Mouse (Mus musculus) heart, postnatal 36 days (tissue): Measurements from ENCODE around the gene Tgfb3. TPM values are rescaled to one million over a fixed set of nuclear protein-coding genes. Genes with fewer than 3 reads are reported as not detected.

Experiments used
- DNase-seq, 2 experiments: peaks; one replicate each; pipeline ENCODE4 v3.0.0; 2021 to 2022
- intact Hi-C: fragments of 180-260 bp; cut with DNase I; formaldehyde crosslinking; loops from one replicate; pipeline ENCODE4 v1.15.1; 2025
- total RNA-seq, 2 experiments: library from RNA; stranded (reverse); gene quantifications; 2 replicates each; pipeline ENCODE4 v1.2.3; 2021

The Tgfb3 gene
- total RNA-seq, 2 experiments from 2014 or later = 14.4 to 15.2 TPM

DNA sequence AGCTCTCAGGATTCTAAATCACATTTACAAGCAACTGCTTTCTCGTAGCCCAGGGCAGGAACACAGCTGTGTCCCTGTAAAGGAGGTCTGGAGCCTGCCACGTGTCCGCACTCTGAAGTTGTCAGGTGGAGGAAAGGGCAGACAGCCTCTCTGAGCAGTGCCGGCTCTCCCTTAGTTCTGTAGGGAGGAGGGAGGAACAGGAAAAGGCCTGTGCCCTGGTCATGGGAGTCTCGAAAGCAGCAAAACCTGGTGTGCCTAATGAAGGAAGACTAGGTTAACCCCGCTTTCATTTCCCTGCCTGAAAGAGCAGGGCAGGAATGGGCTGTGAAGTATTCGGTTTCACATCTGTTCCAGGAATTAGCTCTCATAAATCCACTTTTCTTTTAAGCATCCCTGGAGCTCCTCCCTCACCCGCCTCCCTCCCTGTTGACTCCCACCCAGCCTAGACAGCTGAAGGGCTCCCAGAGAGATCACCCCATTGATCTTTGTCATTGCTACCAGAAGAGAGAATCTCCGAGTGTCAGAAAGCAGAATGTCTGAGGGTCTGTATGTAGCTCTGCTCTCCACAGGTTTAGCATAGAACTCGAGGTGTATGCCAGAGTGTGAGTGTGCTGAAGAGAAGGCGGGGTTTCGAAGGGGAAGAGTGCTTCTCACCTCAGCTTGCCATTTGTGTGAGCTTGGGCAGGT is 41.5 kb downstream of the Tgfb3 start:
- intact Hi-C loops = no loop called here

DNA sequence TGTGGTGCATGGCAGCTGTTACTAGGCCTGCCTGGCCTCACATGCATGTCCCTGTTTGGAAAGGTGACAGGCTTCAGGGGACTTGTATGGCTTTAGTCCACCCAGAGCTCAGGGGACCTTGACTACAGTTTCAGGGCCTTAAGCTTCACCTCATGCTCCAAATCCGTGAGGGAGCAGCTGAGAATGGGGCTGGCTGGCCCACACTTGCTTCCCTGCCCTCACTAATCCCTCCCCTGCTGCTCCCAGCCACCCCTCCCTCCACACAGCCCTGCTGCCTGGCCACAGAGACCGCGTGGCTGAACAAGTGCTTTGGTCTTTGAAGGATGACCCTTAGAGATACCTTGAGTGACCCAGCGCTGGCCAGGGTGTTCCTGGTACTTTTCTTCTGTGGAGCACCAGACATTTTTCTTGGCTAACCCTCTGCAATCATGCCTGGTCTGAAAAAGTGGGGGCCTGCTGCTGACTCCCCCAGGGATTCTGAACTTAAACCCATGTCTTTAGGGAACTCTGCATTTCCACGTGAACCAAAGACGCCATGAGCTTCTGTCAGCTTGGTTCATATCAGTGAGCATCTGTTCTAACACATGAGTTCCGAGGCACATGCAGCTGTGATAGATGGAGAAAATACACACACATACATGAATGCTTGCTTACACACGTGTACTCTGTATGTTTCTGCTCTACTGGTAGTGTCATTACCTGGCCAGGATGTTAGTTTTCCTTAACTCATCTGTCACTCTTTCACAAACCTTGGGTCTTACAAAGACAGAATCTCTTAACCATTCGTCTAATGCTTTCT is 42.3 kb downstream of the Tgfb3 start:
- intact Hi-C loops = no loop called here
- no peak for DNase-seq

More for the DNA sequence above, 41.5 kb downstream of the Tgfb3 start:
- no peak for DNase-seq

DNA sequence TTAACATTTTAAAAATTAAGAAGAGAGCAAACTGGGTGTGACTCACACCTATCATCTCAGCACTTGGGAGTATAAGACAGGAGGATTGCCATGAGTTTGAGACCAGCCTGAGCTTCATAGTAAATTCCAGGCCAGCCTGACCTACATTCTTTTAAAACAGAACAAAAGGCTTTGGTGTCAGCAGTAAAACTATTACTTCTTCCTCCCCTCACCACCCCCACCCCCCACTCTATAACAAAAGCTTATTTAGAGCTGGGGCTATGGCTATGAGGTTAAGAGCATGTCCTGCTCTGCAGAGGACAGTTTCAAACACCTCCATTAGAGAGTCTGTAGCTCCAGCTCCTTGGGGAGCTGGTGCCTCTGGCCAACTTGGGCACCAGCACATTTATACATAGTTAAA is 43.3 kb downstream of the Tgfb3 start:
- DNase-seq = no peak
- intact Hi-C loops = no loop called here

DNA sequence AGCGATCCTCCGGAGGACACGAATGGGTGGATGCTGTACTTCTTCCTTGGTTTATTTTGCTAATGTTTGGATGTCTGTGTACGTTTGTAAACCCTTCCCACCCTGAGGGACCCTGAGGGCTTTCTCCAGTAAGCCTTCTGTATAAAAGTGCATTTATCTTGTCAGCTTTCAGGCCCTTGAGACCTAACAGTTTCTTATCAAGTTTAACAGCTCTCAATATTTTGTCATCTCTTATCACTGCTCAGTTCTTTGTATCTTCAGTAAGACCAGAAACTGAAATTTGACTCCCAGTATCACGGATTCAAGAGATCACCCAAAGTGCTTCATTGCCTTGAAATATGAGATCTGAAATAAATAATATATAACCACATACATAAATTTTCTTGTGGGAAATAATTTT is 47.9 kb downstream of the Tgfb3 start:
- no peak for DNase-seq
- intact Hi-C loops = no loop called here

DNA sequence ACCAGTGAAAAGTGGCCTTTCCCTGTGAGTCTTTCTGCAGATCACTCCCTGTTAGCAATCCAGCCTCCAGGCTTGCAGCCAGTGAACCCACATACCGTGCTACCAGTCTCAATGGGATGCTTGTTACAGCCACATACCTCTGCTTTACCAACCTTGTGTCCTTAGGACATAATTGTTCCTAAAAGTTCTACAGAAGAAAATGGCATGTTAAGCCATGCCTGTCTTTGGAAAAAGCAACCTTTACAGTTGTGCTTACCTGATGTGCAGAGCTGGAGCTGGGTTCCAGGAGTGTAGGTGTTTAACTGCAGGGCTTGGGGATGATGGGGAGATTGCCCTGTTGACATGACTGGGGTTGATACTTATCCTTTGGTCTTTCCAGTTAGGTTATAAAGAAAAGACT is 51.1 kb downstream of the Tgfb3 start:
- no peak for DNase-seq
- intact Hi-C loops = no loop called here

DNA sequence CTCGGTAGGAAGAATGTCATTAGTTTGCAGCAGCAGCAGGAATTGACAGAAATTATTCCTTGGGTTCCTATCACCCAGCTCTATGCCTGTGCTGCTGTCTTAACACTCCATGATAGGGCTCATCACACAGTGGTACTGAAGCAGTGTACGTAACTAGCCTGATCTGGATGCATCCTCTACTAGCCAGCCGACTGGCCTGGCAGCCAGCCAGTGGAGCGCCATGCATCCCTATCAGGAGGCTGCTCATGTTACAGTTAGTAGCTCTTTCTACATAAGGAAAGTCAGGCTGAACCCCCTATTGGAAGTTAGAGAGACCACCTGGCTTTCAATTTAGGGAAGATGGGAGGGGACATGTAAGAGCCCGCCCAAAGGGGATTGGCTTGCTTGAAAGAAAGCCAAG is 51.8 kb downstream of the Tgfb3 start:
- DNase-seq = no peak

DNA sequence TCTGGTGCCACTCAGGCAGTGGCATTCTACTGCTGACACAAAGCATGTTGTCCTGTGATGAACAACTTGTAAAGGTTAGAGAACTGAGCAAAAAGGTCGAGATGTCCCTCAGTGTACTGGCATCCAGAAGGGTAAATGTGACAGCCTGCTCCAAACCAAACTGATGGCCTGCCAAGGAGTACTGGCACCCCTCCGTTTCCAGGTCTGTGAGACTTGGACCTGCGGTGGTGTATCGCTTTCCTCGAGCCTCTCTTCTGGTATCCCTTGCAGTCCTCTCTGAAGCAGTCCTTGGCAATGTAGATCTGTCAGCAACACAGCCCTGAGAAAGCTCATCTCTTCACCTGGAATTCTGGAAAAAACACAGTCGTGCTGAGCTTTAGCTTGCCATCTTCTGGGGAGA is 53.4 kb downstream of the Tgfb3 start:
- no peak for DNase-seq
- intact Hi-C loops = no loop called here

More for the DNA sequence above, 51.8 kb downstream of the Tgfb3 start:
- intact Hi-C loops = no loop called here

DNA sequence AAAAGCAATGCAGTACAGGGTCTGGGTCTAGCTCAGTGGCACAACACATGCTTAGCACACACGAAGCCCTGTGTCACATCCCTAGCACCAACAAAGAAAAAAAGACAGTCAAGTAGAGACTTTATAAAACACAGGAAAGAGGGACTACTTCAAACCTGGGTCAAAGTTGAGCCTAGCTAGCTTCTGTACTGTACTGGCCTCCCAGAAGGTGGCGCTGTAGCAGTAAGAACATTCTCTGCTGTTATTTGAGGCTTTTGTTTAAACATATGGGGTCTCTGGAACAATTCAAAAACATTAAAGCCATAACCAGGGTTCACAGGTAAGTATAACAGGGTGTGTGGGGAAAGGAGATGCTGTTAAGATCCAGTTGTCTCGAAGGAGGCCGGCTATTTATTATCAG is 54.4 kb downstream of the Tgfb3 start:
- peak; percentile 44 to 59 for DNase-seq
- intact Hi-C loops = loop anchor here (1.0 to 5.0 kb wide), 2 partner anchors 55 to 157 kb away; partner anchors contain the start of gene Tgfb3

DNA sequence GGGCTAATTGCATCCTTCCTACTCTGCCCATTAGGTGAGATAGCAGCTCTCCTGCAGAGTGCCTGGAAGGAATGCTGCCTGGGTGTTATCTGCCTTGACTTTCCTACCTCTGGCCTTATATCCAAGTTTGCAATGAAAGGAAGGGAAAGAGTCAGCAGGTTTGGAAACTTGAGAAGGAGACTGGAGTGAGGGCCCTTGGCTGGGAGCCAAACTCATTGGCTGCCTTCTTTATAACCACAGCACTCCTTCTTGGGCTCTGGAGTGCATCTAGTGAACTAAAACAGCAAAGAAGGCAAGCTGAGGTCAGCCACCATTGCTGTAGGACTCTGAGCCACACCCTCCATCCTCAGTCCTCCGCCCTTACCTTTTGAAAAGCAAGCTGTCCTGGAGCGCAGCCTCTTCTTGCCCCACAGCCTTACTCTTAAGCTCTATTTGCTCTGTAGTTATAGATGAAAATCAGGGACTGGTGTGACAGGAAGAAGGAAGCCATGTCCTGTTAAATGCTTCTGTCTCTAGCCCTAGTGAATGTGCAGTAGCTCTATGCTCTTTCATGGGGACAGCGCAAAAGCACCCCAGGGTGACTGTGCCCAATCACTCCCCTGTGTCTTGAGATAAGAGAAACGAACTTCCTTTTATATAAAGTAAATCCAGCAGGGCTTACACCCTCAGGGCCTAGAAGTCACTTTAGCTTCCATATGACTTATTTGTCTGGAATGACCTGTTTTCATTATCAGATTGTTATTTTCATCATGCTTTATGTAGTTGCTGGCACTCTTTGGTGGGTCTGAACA is 55.6 kb downstream of the Tgfb3 start:
- intact Hi-C loops = loop anchor here (5.0 kb wide), 1 partner anchor 156 kb away; no protein-coding TSS in a partner anchor
- DNase-seq = no peak

- DNase-seq = no peak
- intact Hi-C loops = loop anchor here (5.0 kb wide), 1 partner anchor 155 kb away; no protein-coding TSS in a partner anchor
Measured at GRCm38 (mm10) chr12:86022282-86022984, 56.4 kb downstream of the Tgfb3 start.

DNA sequence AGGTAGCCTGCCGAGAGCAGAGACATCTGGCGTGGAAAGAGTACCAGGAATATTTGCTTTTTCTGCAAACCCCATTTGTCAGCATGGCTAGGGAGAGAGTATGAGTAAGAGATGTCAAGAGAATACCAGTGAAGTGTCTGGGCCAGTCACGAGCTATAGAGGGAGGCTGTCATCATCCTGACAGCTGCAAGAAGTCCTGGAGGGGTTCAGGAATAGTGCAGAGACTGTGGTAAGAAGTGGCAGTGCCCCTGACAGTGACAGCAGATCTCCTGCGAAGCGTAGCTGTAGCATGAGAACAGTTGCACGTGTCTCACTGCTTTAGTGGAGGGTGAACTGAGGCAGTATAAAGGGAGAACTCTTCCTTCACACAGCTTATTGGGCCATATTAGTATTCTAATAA is 57.3 kb downstream of the Tgfb3 start:
- intact Hi-C loops = loop anchor here (5.0 kb wide), 1 partner anchor 154 kb away; no protein-coding TSS in a partner anchor

GRCm38 (mm10) chr12:86017360-86017759 is 61.5 kb downstream of the Tgfb3 start:
- intact Hi-C loops = no loop called here
- no peak for DNase-seq

More for the DNA sequence above, 57.3 kb downstream of the Tgfb3 start:
- no peak for DNase-seq

- intact Hi-C loops = no loop called here
- no peak for DNase-seq
Measured at GRCm38 (mm10) chr12:86015114-86015513, 63.7 kb downstream of the Tgfb3 start.

- no peak for DNase-seq
- intact Hi-C loops = no loop called here
Measured at GRCm38 (mm10) chr12:86014621-86015020, 64.2 kb downstream of the Tgfb3 start.

GRCm38 (mm10) chr12:86014174-86014573 is 64.7 kb downstream of the Tgfb3 start:
- no peak for DNase-seq
- intact Hi-C loops = no loop called here

GRCm38 (mm10) chr12:86012195-86012594 is 66.6 kb downstream of the Tgfb3 start:
- intact Hi-C loops = no loop called here
- no peak for DNase-seq

- no peak for DNase-seq
- intact Hi-C loops = no loop called here
Measured at GRCm38 (mm10) chr12:86010656-86011055, 68.2 kb downstream of the Tgfb3 start.

- intact Hi-C loops = no loop called here
- no peak for DNase-seq
Measured at GRCm38 (mm10) chr12:86007377-86007776, 71.5 kb downstream of the Tgfb3 start.
